Mouse (Mus musculus): ENCODE data around the gene Rwdd2a.
"Not testable (repeated sequence)": the region's sequence is repeated elsewhere in the genome, so short reads cannot be mapped to it uniquely, and the experiment has no call there.

The Rwdd2a gene

GRCm38 (mm10) chr9:86592676-86593668, 21.2 kb downstream of the Rwdd2a start:
- peak; percentile 31 for DNase-seq (ENCODE audit: low read depth, low spot score)

DNA sequence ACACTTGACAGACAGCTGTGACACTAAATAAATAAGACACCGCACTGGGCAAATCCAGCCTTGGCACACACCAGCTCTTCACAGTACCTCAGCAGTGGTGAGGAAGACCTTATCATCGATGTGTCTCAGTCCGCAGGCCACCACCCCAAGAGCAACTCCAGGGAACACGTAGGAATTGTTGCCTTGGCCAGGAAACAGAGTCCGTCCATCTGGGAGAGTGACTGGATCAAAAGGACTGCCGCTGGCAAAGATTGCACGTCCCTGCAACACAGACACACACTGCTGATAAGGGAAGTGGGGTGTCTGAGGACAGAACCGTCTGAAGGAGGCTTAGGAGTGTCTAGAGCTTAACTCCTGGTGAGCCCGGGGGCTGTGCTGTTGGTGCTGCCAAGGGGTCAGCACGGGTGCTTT, 22.6 kb downstream of the Rwdd2a start:
- not testable (repeated sequence) for DNase-seq (ENCODE audit: low read depth, low spot score)

GRCm38 (mm10) chr9:86596983-86597382, 25.2 kb downstream of the Rwdd2a start:
- not testable (repeated sequence) for DNase-seq (ENCODE audit: low read depth, low spot score)

GRCm38 (mm10) chr9:86599723-86600303, 28.0 kb downstream of the Rwdd2a start:
- DNase-seq (ENCODE audit: low read depth, low spot score): peak; percentile 27

- no peak for DNase-seq (ENCODE audit: low read depth, low spot score)
Observed at GRCm38 (mm10) chr9:86605776-86606175, 34.0 kb downstream of the Rwdd2a start.

DNA sequence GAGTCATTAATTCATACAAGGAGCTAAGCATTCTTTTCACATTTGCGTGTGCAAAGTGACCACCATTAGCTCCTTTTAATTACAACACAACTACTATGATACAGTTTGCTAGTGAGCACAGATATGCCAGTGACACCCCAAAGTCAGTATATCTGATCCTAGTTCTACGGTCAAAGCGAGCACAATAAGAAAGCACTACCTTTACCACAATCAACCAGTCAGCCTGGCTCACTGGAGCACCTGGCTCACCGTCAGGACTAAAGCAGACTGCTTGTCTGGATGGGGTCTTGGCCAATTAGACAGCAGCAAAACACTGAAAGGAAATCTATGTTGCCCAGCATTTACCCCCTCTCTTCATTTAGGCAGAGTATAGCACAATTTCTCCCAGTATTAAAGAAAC, 40.3 kb downstream of the Rwdd2a start:
- DNase-seq (ENCODE audit: low read depth, low spot score): no peak

DNA sequence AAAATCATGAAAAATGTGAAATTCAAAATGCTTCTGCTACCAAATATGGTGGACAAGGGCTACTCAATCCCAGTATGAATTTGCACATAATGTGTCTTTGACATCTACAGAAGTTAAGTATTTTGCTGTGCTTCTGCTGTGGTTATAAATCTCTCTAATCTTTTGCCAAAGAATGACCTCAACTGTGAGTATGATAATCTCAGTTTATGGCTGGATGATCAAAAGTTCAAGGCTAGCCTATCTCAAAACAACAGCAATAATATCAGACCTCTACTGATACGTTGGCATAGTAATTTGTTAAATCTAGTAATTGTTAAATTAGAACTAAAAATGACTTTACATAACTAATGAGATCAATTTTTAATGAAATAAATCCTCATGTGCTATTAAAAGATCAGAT, 44.0 kb downstream of the Rwdd2a start:
- DNase-seq (ENCODE audit: low read depth, low spot score): no peak

DNA sequence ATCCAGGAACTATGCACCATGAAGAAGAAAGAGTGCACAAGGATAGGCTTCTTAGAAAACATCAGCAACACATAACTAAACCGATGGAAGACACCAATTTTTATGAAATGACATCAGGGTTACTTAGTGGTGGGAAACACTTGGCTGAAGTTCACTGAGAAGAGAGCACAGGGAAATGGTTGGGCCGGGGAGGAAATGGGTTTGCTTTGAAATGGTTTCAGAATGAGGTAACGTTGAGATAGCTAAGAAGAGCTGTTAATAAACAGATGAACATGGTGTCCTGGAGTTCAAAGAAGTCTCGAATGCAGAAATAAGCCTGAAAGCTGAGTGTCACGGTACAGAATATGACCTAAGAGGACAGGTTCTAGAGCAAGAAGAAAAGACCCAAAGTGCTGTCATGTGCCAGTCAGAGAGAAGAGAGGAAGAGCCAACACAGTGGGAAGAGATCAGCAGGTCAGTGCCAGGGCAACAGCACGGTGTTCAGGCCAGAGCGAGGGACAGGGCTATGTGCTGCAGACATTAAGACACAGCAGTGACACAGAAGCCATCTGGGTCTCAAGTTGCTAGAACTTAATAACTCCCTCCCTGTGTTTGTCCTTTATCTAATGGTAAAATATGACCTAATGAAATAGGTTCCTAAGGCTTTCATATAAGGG, 46.2 kb downstream of the Rwdd2a start:
- no peak for DNase-seq (ENCODE audit: low read depth, low spot score)

GRCm38 (mm10) chr9:86619341-86620139, 47.7 kb downstream of the Rwdd2a start:
- DNase-seq (ENCODE audit: low read depth, low spot score): no peak

- DNase-seq (ENCODE audit: low read depth, low spot score): no peak
Observed at GRCm38 (mm10) chr9:86622062-86622461, 50.3 kb downstream of the Rwdd2a start.

DNA sequence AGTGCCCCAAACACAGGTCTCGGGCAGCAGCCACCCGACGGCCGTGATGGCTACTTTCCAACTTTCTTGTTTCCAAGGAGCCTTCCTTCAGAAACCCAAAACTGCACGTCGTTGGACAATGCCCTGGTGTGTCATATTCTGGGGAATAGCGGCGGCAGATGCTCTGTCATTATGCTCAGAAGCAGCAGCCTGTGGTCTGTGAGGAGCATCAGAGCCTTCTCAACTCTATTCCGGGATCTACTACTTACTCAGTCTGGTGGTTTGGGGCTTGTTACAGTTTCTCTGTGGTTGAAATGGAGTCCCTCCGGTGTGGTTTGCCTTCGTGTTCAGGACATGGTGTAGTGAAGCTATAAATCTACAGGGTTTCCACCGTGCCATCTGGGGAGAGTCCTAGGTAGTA, 52.2 kb downstream of the Rwdd2a start:
- no peak for DNase-seq (ENCODE audit: low read depth, low spot score)
